Mouse (Mus musculus): Measurements from ENCODE around the gene Rer1. TPM values are rescaled to one million over a fixed set of nuclear protein-coding genes. Genes with fewer than 3 reads are reported as not detected.

Gene Rer1
- polyA plus RNA-seq, 1 experiment from 2014 or later, result 139 TPM

DNA sequence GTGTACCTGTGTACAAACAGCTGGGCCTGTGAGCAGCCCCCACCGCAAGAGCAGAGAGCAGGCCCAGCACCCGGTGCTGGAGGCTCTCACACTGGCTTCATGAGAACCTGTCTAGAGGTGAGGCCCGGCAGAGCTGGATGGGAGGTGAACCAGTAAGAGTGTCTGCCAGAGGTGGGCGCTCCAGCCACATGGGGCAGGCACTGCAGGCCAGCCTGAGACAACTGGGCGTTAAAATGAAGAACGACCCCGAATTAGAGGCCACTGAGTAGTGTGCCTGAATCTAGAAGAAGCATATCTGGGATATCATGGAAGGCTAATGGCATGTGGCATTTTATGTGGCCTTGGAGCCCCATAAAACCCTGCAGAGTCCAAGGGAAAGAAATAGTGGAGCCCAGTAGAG, 33.9 kb upstream of the Rer1 start:
- no peak for ATAC-seq (ENCODE audit: low FRiP score, low TSS enrichment)
- H3K27ac ChIP-seq (replicated peaks; ENCODE audit: low read depth, low read length), result no peak overlapping the region
- DNase-seq, result no peak
- WGBS, result 88% methylated on average over 7 of the region's 7 CpGs
- peaks cover 13% of the 10 kb centered on the region for H3K4me1 ChIP-seq (ENCODE audit: control insufficient read depth, insufficient read depth, low read length)
- no peak overlapping the region for H3K4me2 ChIP-seq (ENCODE audit: low read length)
- no peaks in the 10 kb centered on the region for H3K27me3 ChIP-seq (ENCODE audit: control insufficient read depth, insufficient read depth, low read length)
- H3K9ac ChIP-seq (replicated peaks; ENCODE audit: low read length), result no peak overlapping the region
- H3K36me3 ChIP-seq (ENCODE audit: control insufficient read depth, insufficient read depth, low read length), result no peaks in the 10 kb centered on the region
- no peaks in the 10 kb centered on the region for H3K9me3 ChIP-seq (ENCODE audit: control insufficient read depth, low read length)
- no peak overlapping the region for H3K4me3 ChIP-seq (replicated peaks; ENCODE audit: low read depth, low read length)

DNA sequence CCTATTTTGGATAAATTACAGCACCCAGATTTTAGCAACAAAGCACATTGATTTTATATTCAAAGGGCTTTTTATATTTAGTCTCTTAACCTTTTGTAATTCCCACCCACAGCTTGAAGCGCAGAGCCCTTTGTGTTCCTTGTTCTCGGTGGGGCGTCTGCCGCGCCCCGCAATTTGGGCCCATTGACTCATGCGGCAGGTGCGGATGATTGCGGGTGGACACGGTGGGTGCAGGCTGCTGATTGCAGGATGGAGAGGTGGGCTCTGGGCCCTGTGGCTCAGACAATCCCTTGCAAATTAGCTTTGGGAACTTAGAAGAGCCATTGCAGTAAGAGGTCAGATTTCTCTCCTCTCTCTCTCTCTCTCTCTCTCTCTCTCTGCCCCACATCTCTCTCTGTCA, 32.1 kb upstream of the Rer1 start:
- WGBS, result 51% methylated on average over 10 of the region's 10 CpGs
- no peak for ATAC-seq (ENCODE audit: low FRiP score, low TSS enrichment)

DNA sequence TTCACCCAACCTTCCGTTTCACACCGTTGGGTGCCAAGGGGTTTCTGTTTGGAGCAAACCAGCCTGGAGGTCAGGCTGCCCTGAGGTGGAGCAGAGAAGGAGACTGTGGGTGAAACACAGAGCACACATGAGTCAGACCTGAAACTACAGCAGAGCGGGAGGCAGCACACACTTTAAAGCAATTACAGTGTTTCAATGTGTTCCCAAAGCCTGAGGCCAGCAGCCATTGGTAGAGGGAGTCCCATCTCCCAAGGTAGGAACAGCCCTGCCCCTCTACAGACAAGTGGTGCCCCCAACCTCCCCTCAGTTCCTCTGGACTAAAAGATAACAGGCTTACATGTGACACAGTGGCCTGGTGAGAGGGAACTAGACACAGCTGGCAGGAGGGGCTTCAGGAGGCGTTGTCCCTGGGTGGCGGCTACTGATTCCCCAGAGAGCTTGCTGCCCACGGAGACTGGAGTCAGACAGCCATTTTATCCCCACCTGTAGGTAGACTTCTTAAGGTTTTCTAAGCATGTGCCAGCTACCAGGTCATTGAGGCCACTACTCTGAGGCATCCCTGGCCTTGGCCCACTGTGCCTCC, 31.3 kb upstream of the Rer1 start:
- Histone ChIP-seq H3K9ac (replicated peaks; ENCODE audit: low read length) (no peak overlapping the region), H3K27ac (replicated peaks; ENCODE audit: low read depth, low read length) (no peak overlapping the region)
- WGBS, result 84% methylated on average over 6 of the region's 6 CpGs

More for the DNA sequence above, 32.1 kb upstream of the Rer1 start:
- no peak overlapping the region for H3K9ac ChIP-seq (replicated peaks; ENCODE audit: low read length)
- H3K4me3 ChIP-seq (replicated peaks; ENCODE audit: low read depth, low read length), result no peak overlapping the region
- no peaks in the 10 kb centered on the region for H3K9me3 ChIP-seq (ENCODE audit: control insufficient read depth, low read length)
- H3K27me3 ChIP-seq (ENCODE audit: control insufficient read depth, insufficient read depth, low read length), result no peaks in the 10 kb centered on the region
- peaks cover 13% of the 10 kb centered on the region for H3K4me1 ChIP-seq (ENCODE audit: control insufficient read depth, insufficient read depth, low read length)
- H3K27ac ChIP-seq (replicated peaks; ENCODE audit: low read depth, low read length), result no peak overlapping the region
- no peak overlapping the region for H3K4me2 ChIP-seq (ENCODE audit: low read length)
- no peak for DNase-seq
- no peaks in the 10 kb centered on the region for H3K36me3 ChIP-seq (ENCODE audit: control insufficient read depth, insufficient read depth, low read length)

DNA sequence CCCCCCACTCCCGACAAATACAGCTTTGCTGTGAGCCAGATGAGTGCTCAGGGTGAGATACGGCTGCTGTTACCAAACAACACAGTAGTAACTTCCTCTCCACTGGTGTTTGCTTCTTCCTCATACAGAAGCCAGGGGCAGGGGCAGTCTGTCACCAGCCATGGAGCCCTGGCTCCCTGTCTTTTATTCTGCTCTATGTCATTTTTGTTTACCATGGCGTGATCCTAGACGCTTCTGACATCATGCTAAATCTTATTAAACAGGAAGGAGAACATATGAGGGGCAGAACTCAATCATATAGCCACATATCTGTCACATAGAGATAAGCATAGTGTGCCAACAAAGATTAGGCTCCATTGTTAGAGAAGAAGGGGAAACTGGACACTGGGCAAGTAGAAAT, 30.4 kb upstream of the Rer1 start:
- Histone ChIP-seq H3K4me2 (ENCODE audit: low read length) (no peak overlapping the region), H3K27me3 (ENCODE audit: control insufficient read depth, insufficient read depth, low read length) (no peaks in the 10 kb centered on the region), H3K9ac (replicated peaks; ENCODE audit: low read length) (no peak overlapping the region), H3K9me3 (ENCODE audit: control insufficient read depth, low read length) (no peaks in the 10 kb centered on the region), H3K27ac (replicated peaks; ENCODE audit: low read depth, low read length) (no peak overlapping the region), H3K36me3 (ENCODE audit: control insufficient read depth, insufficient read depth, low read length) (no peaks in the 10 kb centered on the region), H3K4me1 (ENCODE audit: control insufficient read depth, insufficient read depth, low read length) (no peaks in the 10 kb centered on the region), H3K4me3 (replicated peaks; ENCODE audit: low read depth, low read length) (no peak overlapping the region)
- ATAC-seq (ENCODE audit: low FRiP score, low TSS enrichment), result no peak
- 83% methylated on average over 4 of the region's 4 CpGs for WGBS
- DNase-seq, result no peak

More for the DNA sequence above, 31.3 kb upstream of the Rer1 start:
- no peak overlapping the region for H3K4me3 ChIP-seq (replicated peaks; ENCODE audit: low read depth, low read length)
- DNase-seq, result no peak
- H3K27me3 ChIP-seq (ENCODE audit: control insufficient read depth, insufficient read depth, low read length), result no peaks in the 10 kb centered on the region
- no peaks in the 10 kb centered on the region for H3K9me3 ChIP-seq (ENCODE audit: control insufficient read depth, low read length)
- ATAC-seq (ENCODE audit: low FRiP score, low TSS enrichment), result no peak
- H3K4me2 ChIP-seq (ENCODE audit: low read length), result no peak overlapping the region
- H3K4me1 ChIP-seq (ENCODE audit: control insufficient read depth, insufficient read depth, low read length), result peaks cover 8% of the 10 kb centered on the region
- H3K36me3 ChIP-seq (ENCODE audit: control insufficient read depth, insufficient read depth, low read length), result no peaks in the 10 kb centered on the region

DNA sequence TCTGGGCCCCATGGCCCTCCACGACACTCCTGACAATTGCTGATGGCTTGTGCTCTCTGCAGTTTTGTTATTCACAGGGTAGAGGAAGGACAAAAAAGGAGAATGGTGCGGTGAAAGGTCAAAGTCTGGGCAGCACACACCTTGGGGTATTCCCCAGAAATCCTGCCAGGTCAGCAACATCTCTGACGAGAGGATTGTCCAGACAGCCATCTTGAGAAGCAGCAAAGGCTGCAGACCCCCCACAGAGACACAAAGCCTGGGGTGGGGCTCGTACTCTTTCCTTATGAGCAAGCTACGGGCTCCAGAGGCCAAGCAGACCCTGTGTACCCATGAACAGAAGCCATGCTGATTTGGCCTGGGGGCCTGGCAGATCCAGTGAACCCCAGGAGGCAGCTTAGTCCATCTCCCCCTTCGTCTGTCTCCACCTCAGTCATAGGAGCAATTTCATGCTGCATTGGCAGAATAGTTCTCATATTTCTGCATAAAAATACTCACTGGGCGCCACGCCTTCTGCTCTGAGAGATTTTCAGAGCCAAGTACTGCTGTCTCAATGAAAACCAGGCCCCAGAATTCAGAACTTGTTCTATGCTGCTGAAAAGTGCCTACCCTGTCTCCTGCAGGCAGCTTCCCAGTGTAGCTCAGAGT, 27.7 kb upstream of the Rer1 start:
- no peaks in the 10 kb centered on the region for H3K36me3 ChIP-seq (ENCODE audit: control insufficient read depth, insufficient read depth, low read length)
- H3K9me3 ChIP-seq (ENCODE audit: control insufficient read depth, low read length), result no peaks in the 10 kb centered on the region
- no peak overlapping the region for H3K9ac ChIP-seq (replicated peaks; ENCODE audit: low read length)
- no peak overlapping the region for H3K4me2 ChIP-seq (ENCODE audit: low read length)
- H3K4me3 ChIP-seq (replicated peaks; ENCODE audit: low read depth, low read length), result no peak overlapping the region
- no peak overlapping the region for H3K27ac ChIP-seq (replicated peaks; ENCODE audit: low read depth, low read length)
- H3K4me1 ChIP-seq (ENCODE audit: control insufficient read depth, insufficient read depth, low read length), result no peaks in the 10 kb centered on the region
- WGBS, result 54% methylated on average over 8 of the region's 8 CpGs
- ATAC-seq (ENCODE audit: low FRiP score, low TSS enrichment) (no peak), DNase-seq (no peak)
- H3K27me3 ChIP-seq (ENCODE audit: control insufficient read depth, insufficient read depth, low read length), result no peaks in the 10 kb centered on the region

DNA sequence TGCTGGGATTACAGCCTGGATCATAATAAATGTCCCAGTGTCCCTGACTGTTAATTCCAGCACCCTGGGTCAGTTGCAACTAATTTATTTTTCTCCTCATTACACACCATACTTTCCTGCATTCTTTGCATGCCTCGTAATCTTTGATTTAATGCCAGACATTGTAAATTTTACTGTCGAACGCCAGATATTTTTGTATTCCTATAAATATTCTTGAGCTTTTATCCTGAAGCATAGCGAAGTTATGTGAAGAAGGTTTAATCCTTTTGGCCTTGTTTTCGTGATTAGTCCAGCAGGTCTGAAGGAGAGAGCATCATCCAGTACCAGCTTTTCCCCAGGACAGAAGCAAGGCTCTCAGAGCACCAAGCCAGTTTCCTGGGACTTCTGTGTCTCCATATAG, 23.3 kb upstream of the Rer1 start:
- Histone ChIP-seq H3K9ac (replicated peaks; ENCODE audit: low read length) (no peak overlapping the region), H3K9me3 (ENCODE audit: control insufficient read depth, low read length) (no peaks in the 10 kb centered on the region), H3K4me1 (ENCODE audit: control insufficient read depth, insufficient read depth, low read length) (no peaks in the 10 kb centered on the region), H3K36me3 (ENCODE audit: control insufficient read depth, insufficient read depth, low read length) (no peaks in the 10 kb centered on the region), H3K27me3 (ENCODE audit: control insufficient read depth, insufficient read depth, low read length) (no peaks in the 10 kb centered on the region), H3K27ac (replicated peaks; ENCODE audit: low read depth, low read length) (no peak overlapping the region), H3K4me2 (ENCODE audit: low read length) (no peak overlapping the region), H3K4me3 (replicated peaks; ENCODE audit: low read depth, low read length) (no peak overlapping the region)
- WGBS, result 88% methylated on average over 5 of the region's 5 CpGs
- no peak for ATAC-seq (ENCODE audit: low FRiP score, low TSS enrichment)
- DNase-seq, result no peak

DNA sequence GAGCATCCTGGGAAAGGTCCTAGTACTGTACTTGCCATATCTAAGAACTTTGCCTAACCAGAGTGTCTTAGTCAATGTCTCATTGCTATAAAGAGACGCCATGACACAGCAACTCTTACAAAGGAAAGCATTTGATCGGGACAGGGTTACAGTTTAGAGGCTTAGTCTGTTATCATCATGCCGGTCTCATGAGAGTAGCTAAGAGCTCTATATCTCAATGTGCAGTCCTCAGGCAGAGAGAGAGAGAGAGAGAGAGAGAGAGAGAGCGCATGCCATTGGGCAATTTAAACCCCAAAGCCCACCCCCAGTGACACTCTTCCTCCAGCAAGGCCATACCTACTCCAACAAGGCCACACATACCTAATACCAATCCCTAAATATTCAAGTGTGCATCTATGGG, 21.7 kb upstream of the Rer1 start:
- ATAC-seq (ENCODE audit: low FRiP score, low TSS enrichment), result no peak
- Histone ChIP-seq H3K9me3 (ENCODE audit: control insufficient read depth, low read length) (no peaks in the 10 kb centered on the region), H3K27me3 (ENCODE audit: control insufficient read depth, insufficient read depth, low read length) (no peaks in the 10 kb centered on the region), H3K4me1 (ENCODE audit: control insufficient read depth, insufficient read depth, low read length) (no peaks in the 10 kb centered on the region), H3K27ac (replicated peaks; ENCODE audit: low read depth, low read length) (no peak overlapping the region), H3K4me3 (replicated peaks; ENCODE audit: low read depth, low read length) (no peak overlapping the region), H3K36me3 (ENCODE audit: control insufficient read depth, insufficient read depth, low read length) (no peaks in the 10 kb centered on the region), H3K4me2 (ENCODE audit: low read length) (no peak overlapping the region), H3K9ac (replicated peaks; ENCODE audit: low read length) (no peak overlapping the region)
- DNase-seq, result no peak
- WGBS, result 89% methylated on average over 4 of the region's 4 CpGs

DNA sequence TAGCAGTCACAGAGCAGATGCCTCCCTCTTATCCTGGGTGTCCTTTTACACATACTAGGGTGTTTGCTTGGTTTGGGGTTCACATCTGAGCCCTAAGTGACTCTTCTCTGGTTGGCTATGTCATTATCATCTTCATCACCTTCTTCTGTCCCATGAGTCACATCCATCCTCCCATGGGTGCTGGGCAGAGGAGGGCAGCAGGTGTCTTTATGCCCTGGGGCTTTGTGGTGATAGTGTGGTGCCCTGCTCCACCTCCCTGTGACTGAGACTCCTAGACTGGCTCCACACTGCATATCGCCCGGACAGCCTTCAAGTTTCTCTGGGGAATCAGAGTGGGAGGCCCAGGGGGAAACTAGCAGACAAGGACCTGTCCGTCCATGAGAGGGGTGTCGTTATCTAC, 12.4 kb upstream of the Rer1 start:
- no peaks in the 10 kb centered on the region for H3K9me3 ChIP-seq (ENCODE audit: control insufficient read depth, low read length)
- H3K4me1 ChIP-seq (ENCODE audit: control insufficient read depth, insufficient read depth, low read length), result no peaks in the 10 kb centered on the region
- H3K27me3 ChIP-seq (ENCODE audit: control insufficient read depth, insufficient read depth, low read length), result no peaks in the 10 kb centered on the region
- no peak overlapping the region for H3K27ac ChIP-seq (replicated peaks; ENCODE audit: low read depth, low read length)
- ATAC-seq (ENCODE audit: low FRiP score, low TSS enrichment) (no peak), DNase-seq (no peak)
- no peaks in the 10 kb centered on the region for H3K36me3 ChIP-seq (ENCODE audit: control insufficient read depth, insufficient read depth, low read length)
- no peak overlapping the region for H3K4me3 ChIP-seq (replicated peaks; ENCODE audit: low read depth, low read length)
- 82% methylated on average over 4 of the region's 4 CpGs for WGBS
- H3K9ac ChIP-seq (replicated peaks; ENCODE audit: low read length), result no peak overlapping the region
- H3K4me2 ChIP-seq (ENCODE audit: low read length), result no peak overlapping the region

DNA sequence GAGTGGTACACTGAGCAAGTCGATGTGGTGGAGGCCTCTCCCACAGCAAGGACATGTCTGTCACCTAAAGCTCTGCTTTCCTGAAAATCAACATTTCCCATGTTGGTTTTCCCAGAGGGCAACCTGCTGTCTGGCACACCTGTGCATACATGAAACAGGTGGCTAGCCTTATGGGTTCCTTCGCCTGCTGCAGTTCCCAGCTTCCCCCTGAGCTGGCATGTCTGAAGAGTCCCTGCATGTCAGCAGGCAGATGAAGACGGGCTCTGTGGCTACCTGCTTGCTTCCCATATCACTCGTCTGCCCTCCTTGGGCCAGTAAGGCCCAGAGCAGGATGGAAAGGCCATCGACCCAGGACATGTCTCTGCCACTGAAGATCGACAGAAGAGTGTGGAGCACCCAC, 11.3 kb upstream of the Rer1 start:
- Histone ChIP-seq H3K4me2 (ENCODE audit: low read length) (no peak overlapping the region), H3K27ac (replicated peaks; ENCODE audit: low read depth, low read length) (no peak overlapping the region), H3K9ac (replicated peaks; ENCODE audit: low read length) (no peak overlapping the region), H3K4me1 (ENCODE audit: control insufficient read depth, insufficient read depth, low read length) (no peaks in the 10 kb centered on the region), H3K27me3 (ENCODE audit: control insufficient read depth, insufficient read depth, low read length) (no peaks in the 10 kb centered on the region), H3K4me3 (replicated peaks; ENCODE audit: low read depth, low read length) (no peak overlapping the region), H3K9me3 (ENCODE audit: control insufficient read depth, low read length) (no peaks in the 10 kb centered on the region), H3K36me3 (ENCODE audit: control insufficient read depth, insufficient read depth, low read length) (no peaks in the 10 kb centered on the region)
- ATAC-seq (ENCODE audit: low FRiP score, low TSS enrichment) (no peak), DNase-seq (no peak)
- WGBS, result 84% methylated on average over 6 of the region's 6 CpGs

All from midbrain, embryonic 14.5 days (tissue).